Mouse (Mus musculus): Measurements from ENCODE around the gene Nanos2.

DNA sequence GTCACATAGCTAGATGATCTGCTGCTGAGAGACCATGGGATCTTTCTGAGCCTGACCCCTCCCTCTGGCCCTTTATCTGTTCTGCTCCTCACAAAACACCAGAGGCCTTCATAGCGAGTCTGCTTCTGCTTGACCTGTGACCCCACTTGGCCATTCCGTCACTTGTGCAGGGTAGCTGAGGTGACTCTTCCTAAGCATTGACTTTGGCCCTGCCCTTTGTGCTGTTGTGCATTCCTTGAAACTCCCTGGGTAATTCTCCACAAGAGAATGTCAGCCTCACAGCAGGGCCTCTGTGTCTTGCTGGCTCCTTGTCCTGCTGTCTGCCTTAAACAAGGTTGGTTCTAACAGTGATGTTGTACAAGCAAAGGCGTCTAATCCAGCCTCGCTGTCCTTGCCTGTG, 44.4 kb downstream of the Nanos2 start:
- TF ChIP-seq CTCF (IDR thresholded peaks at IDR 0.05; ENCODE audit: borderline replicate concordance, extremely low read depth, insufficient read depth, insufficient read length) (no peak), POLR2A (IDR thresholded peaks at IDR 0.05; ENCODE audit: borderline replicate concordance, extremely low read depth, insufficient read depth, insufficient read length, poor library complexity, severe bottlenecking) (no peak)

Measured in brain, embryonic 14.5 days (tissue).